Mouse (Mus musculus) intestine, embryonic 14.5 days (tissue): ENCODE data around the gene Olfr221. TPM values are rescaled to one million over a fixed set of nuclear protein-coding genes. Genes with fewer than 3 reads are reported as not detected.

ENCODE experiments used
- ATAC-seq: fragments of 200-750 bp; cut with Nextera tagmentation; replicated peaks from 2 replicates; pipeline ENCODE4 v1.8.0; 2017; ENCODE audit warnings: low read depth, moderate number of reproducible peaks, moderate TSS enrichment, moderate library complexity; ENCODE audit not compliant: low FRiP score, low TSS enrichment
- DNase-seq: peaks from one replicate; pipeline ENCODE4 v3.0.0-alpha.2; 2018; ENCODE audit warnings: low spot score
- H3K27ac ChIP-seq: fragments of 300-500 bp; sonication (generic); 2 replicates; pipeline ENCODE4 v1.5.1; 2014; ENCODE audit warnings: low read depth, mild to moderate bottlenecking, control low read depth
- H3K27me3 ChIP-seq: fragments of 300-500 bp; sonication (generic); replicated peaks from 2 replicates; pipeline ENCODE4 v1.6.1; 2014; ENCODE audit warnings: low read length, control low read depth; ENCODE audit not compliant: control insufficient read depth, insufficient read depth
- H3K36me3 ChIP-seq: fragments of 300-500 bp; sonication (generic); 2 replicates; pipeline ENCODE4 v1.6.1; 2014; ENCODE audit warnings: low read length, control low read depth; ENCODE audit not compliant: control insufficient read depth, insufficient read depth
- H3K4me1 ChIP-seq: fragments of 300-500 bp; sonication (generic); replicated peaks from 2 replicates; pipeline ENCODE4 v1.6.1; 2014; ENCODE audit warnings: low read length, control low read depth, mixed read lengths; ENCODE audit not compliant: control insufficient read depth, insufficient read depth
- H3K4me2 ChIP-seq: fragments of 300-500 bp; sonication (generic); 2 replicates; pipeline ENCODE4 v1.6.1; 2014; ENCODE audit warnings: low read length
- H3K4me3 ChIP-seq: fragments of 300-500 bp; sonication (generic); 2 replicates; pipeline ENCODE4 v1.5.1; 2014; ENCODE audit warnings: low read depth, low read length, control low read depth, mixed read lengths
- H3K9ac ChIP-seq: fragments of 300-500 bp; sonication (generic); 2 replicates; pipeline ENCODE4 v1.6.1; 2014; ENCODE audit warnings: mild to moderate bottlenecking, low read length
- H3K9me3 ChIP-seq: fragments of 300-500 bp; sonication (generic); 2 replicates; pipeline ENCODE4 v1.6.1; 2016; ENCODE audit warnings: low read length, control low read depth; ENCODE audit not compliant: control insufficient read depth
- WGBS: fragments of 180-500 bp; shearing (Covaris S2); extraction: QIAGEN DNeasy Blood & Tissue Kit; methylation state at CpG from one replicate; pipeline ENCODE4 v1.1.7; 2014; 5-methylcytosine and 5-hydroxymethylcytosine counted together
- polyA plus RNA-seq: library from polyadenylated mRNA; unstranded; fragments of >200 nt; fragmentation: Nextera tagmentation; extraction: Ambion mirVana; gene quantifications from 2 replicates; pipeline ENCODE4 v1.2.1, GENCODE M21; 2014

Gene Olfr221
- polyA plus RNA-seq, 1 experiment from 2014 or later: not detected

DNA sequence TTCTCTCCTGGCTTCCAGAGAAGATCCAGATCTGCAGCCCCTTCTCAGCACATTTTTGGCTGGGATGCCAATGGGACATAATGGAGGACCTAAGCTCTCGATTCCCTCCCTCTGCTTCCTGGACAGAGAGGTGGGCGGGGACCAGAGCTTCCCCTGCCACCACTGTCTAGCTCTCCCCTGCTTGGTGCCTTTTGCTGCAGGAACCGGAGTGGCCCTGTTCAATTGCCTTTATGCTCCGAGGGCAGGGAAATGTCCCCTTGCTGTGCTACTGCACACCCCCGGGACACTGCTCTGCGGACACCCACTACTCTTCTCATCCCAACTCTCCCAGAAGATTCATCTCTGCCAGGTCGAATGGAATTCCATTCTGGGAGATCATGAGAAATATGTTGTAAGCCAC lies 37.1 kb downstream of the Olfr221 start:
- H3K4me2 ChIP-seq: no peak overlapping the region
- no peaks in the 10 kb centered on the region for H3K27me3 ChIP-seq
- H3K36me3 ChIP-seq: peaks cover 85% of the 10 kb centered on the region
- H3K4me3 ChIP-seq: no peak overlapping the region
- DNase-seq (no peak), ATAC-seq (no peak)
- 74% methylated on average over 7 of the region's 7 CpGs for WGBS
- no peaks in the 10 kb centered on the region for H3K9me3 ChIP-seq
- no peak overlapping the region for H3K9ac ChIP-seq
- H3K27ac ChIP-seq: no peak overlapping the region
- peaks cover 10% of the 10 kb centered on the region for H3K4me1 ChIP-seq

DNA sequence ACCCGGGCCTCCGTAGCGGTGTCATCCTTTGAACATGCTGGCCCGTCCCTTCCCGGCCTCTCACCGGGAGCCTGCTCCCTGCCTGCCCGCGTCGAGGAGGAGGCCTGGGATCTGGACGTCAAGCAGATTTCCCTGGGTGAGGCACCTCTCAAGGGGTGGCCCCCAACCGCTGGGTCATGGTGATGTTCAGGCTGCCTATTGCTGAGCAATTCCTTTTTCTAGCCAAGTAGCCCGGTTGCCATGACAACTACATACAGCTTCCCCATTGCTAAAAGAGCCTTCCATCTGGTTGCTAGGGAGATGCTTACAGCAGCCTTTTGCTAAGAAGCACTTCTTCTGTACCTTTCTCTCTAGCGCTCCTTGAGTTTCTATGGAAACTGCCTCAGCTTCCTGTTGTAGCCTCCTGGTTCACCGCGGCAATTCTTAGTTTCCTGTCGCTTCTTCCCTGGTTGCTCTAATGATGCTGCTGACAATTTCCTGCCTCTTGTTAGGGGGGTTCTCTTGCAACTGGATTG lies 38.2 kb downstream of the Olfr221 start:
- Histone ChIP-seq H3K27ac (peak overlapping the region; percentile 1; the same call in 1 of the 2 replicates), H3K9ac (no peak overlapping the region), H3K4me2 (no peak overlapping the region), H3K4me3 (no peak overlapping the region), H3K27me3 (no peaks in the 10 kb centered on the region), H3K4me1 (peaks cover 1% of the 10 kb centered on the region; the same call in 1 of the 2 replicates), H3K9me3 (no peaks in the 10 kb centered on the region), H3K36me3 (peaks cover 90% of the 10 kb centered on the region)
- 35% methylated on average over 16 of the region's 16 CpGs for WGBS
- ATAC-seq: peak; percentile 25; the same call in 1 of the 2 replicates
- DNase-seq: no peak

- H3K27ac ChIP-seq: no peak overlapping the region
- H3K9ac ChIP-seq: no peak overlapping the region
- DNase-seq (no peak), ATAC-seq (no peak)
- 93% methylated on average over 14 of the region's 14 CpGs for WGBS
- no peak overlapping the region for H3K4me3 ChIP-seq
- no peaks in the 10 kb centered on the region for H3K9me3 ChIP-seq
- no peaks in the 10 kb centered on the region for H3K4me1 ChIP-seq
- no peaks in the 10 kb centered on the region for H3K27me3 ChIP-seq
- H3K4me2 ChIP-seq: no peak overlapping the region
- H3K36me3 ChIP-seq: peaks cover 97% of the 10 kb centered on the region
These were observed 44.8 kb downstream of the Olfr221 start for GRCm38 (mm10) chr14:51997483-51997882.

- DNase-seq (no peak), ATAC-seq (no peak)
- Histone ChIP-seq H3K36me3 (peaks cover 97% of the 10 kb centered on the region), H3K27ac (no peak overlapping the region), H3K9ac (no peak overlapping the region), H3K4me1 (no peaks in the 10 kb centered on the region), H3K4me3 (no peak overlapping the region), H3K4me2 (no peak overlapping the region), H3K27me3 (no peaks in the 10 kb centered on the region), H3K9me3 (no peaks in the 10 kb centered on the region)
- WGBS: 72% methylated on average over 17 of the region's 17 CpGs
These were observed 45.4 kb downstream of the Olfr221 start for GRCm38 (mm10) chr14:51996866-51997265.

- Histone ChIP-seq H3K36me3 (peaks cover 99% of the 10 kb centered on the region), H3K9ac (no peak overlapping the region), H3K4me3 (no peak overlapping the region), H3K9me3 (no peaks in the 10 kb centered on the region), H3K4me2 (no peak overlapping the region), H3K4me1 (no peaks in the 10 kb centered on the region), H3K27ac (no peak overlapping the region), H3K27me3 (no peaks in the 10 kb centered on the region)
- WGBS: 88% methylated on average over 13 of the region's 13 CpGs
- no peak for DNase-seq
- no peak for ATAC-seq
These were observed 45.9 kb downstream of the Olfr221 start for GRCm38 (mm10) chr14:51996231-51996841.

DNA sequence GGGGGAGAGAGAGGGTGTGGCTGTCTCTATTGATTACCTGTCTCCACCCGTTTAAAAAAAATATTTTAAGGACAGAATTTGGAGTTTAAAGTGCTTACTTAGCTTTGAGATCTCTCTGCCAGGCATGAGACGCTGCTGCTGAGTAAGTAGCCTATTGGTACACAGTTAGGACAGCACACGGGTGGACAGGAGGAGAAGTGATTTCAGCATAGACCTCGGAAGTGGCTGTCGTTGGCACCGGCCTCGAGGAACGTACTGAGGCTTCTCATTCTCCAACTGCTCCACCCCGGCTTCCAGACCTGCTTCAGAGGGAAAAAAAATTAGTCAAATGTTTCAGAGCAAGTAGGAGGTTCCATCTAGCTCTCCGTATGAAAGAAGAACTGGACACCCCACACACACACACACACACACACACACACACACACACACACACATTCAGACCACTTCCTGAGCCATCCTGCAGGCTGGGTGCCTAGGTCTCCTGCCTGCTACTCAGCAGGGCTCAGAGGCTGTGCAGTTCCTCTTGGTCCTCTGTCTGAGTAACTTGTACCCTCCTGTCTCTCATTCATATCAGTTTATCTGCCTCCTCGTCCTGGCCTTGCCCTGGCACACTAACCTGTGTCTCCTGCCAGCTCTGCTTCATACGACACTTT lies 46.9 kb downstream of the Olfr221 start:
- no peak for DNase-seq
- Histone ChIP-seq H3K4me1 (no peaks in the 10 kb centered on the region), H3K4me2 (no peak overlapping the region), H3K27ac (no peak overlapping the region), H3K27me3 (no peaks in the 10 kb centered on the region), H3K9me3 (no peaks in the 10 kb centered on the region), H3K36me3 (peaks cover 100% of the 10 kb centered on the region), H3K9ac (no peak overlapping the region), H3K4me3 (no peak overlapping the region)
- no peak for ATAC-seq
- WGBS: 74% methylated on average over 12 of the region's 12 CpGs

- Histone ChIP-seq H3K36me3 (peaks cover 100% of the 10 kb centered on the region), H3K4me3 (no peak overlapping the region), H3K4me2 (no peak overlapping the region), H3K27ac (no peak overlapping the region), H3K27me3 (no peaks in the 10 kb centered on the region), H3K9me3 (no peaks in the 10 kb centered on the region), H3K4me1 (no peaks in the 10 kb centered on the region), H3K9ac (no peak overlapping the region)
- ATAC-seq (no peak), DNase-seq (no peak)
- 86% methylated on average over 4 of the region's 4 CpGs for WGBS
These were observed 47.8 kb downstream of the Olfr221 start for GRCm38 (mm10) chr14:51994453-51994852.

GRCm38 (mm10) chr14:51989461-51989970 lies 52.7 kb downstream of the Olfr221 start:
- 63% methylated on average over 12 of the region's 12 CpGs for WGBS
- H3K9ac ChIP-seq: no peak overlapping the region

More at GRCm38 (mm10) chr14:51989461-51989970, 52.7 kb downstream of the Olfr221 start:
- Histone ChIP-seq H3K27me3 (no peaks in the 10 kb centered on the region), H3K9me3 (no peaks in the 10 kb centered on the region), H3K4me2 (no peak overlapping the region), H3K4me1 (peaks cover 9% of the 10 kb centered on the region; the same call in 1 of the 2 replicates), H3K4me3 (no peak overlapping the region), H3K36me3 (peaks cover 74% of the 10 kb centered on the region), H3K27ac (no peak overlapping the region)
- DNase-seq: peak; percentile 48
- ATAC-seq: no peak
